Mouse (Mus musculus): ENCODE data around the gene Prpf19. TPM values are rescaled to one million over a fixed set of nuclear protein-coding genes. Genes with fewer than 3 reads are reported as not detected.

Gene Prpf19
- polyA plus RNA-seq, 1 experiment from 2014 or later, result 34.4 TPM

- H3K27me3 ChIP-seq (ENCODE audit: control insufficient read depth, insufficient read depth, low read depth, low read length), result no peaks in the 10 kb centered on the region
- no peaks in the 10 kb centered on the region for H3K9me3 ChIP-seq (ENCODE audit: control insufficient read depth, low read length)
- WGBS, result 54% methylated on average over 5 of the region's 5 CpGs
- H3K4me3 ChIP-seq (ENCODE audit: low read length), result no peak overlapping the region
- H3K4me1 ChIP-seq (replicated peaks; ENCODE audit: control insufficient read depth, insufficient read depth, low read length), result peaks cover 23% of the 10 kb centered on the region
- H3K36me3 ChIP-seq (ENCODE audit: control insufficient read depth, insufficient read depth, low read length), result peaks cover 42% of the 10 kb centered on the region
- H3K27ac ChIP-seq (ENCODE audit: low read length), result peak overlapping the region; percentile 94
- H3K4me2 ChIP-seq (ENCODE audit: low read depth, low read length), result no peak overlapping the region
- H3K9ac ChIP-seq (ENCODE audit: low read length), result peak overlapping the region; percentile 21; the same call in 1 of the 2 replicates
- ATAC-seq (ENCODE audit: low read depth), result no peak; the same call in 1 of the 2 replicates
Observed at GRCm38 (mm10) chr19:10905728-10906000, 10.6 kb downstream of the Prpf19 start.

- no peaks in the 10 kb centered on the region for H3K27me3 ChIP-seq (ENCODE audit: control insufficient read depth, insufficient read depth, low read depth, low read length)
- peaks cover 23% of the 10 kb centered on the region for H3K36me3 ChIP-seq (ENCODE audit: control insufficient read depth, insufficient read depth, low read length)
- H3K4me3 ChIP-seq (ENCODE audit: low read length), result no peak overlapping the region
- ATAC-seq (ENCODE audit: low read depth), result no peak
- H3K27ac ChIP-seq (ENCODE audit: low read length), result peak overlapping the region; percentile 91; the same call in 1 of the 2 replicates
- WGBS, result 47% methylated on average over 3 of the region's 3 CpGs
- H3K4me1 ChIP-seq (replicated peaks; ENCODE audit: control insufficient read depth, insufficient read depth, low read length), result peaks cover 23% of the 10 kb centered on the region
- no peak overlapping the region for H3K4me2 ChIP-seq (ENCODE audit: low read depth, low read length)
- H3K9me3 ChIP-seq (ENCODE audit: control insufficient read depth, low read length), result no peaks in the 10 kb centered on the region
- no peak overlapping the region for H3K9ac ChIP-seq (ENCODE audit: low read length)
Observed at GRCm38 (mm10) chr19:10907891-10908290, 12.9 kb downstream of the Prpf19 start.

- Histone ChIP-seq H3K9ac (ENCODE audit: low read length) (0 out of 2 replicates have a peak overlapping the region, but pooled peaks have one; percentile 13), H3K36me3 (ENCODE audit: control insufficient read depth, insufficient read depth, low read length) (peaks cover 12% of the 10 kb centered on the region), H3K27ac (ENCODE audit: low read length) (peak overlapping the region; percentile 91), H3K27me3 (ENCODE audit: control insufficient read depth, insufficient read depth, low read depth, low read length) (no peaks in the 10 kb centered on the region), H3K4me3 (ENCODE audit: low read length) (no peak overlapping the region), H3K4me2 (ENCODE audit: low read depth, low read length) (no peak overlapping the region), H3K4me1 (replicated peaks; ENCODE audit: control insufficient read depth, insufficient read depth, low read length) (peaks cover 23% of the 10 kb centered on the region), H3K9me3 (ENCODE audit: control insufficient read depth, low read length) (no peaks in the 10 kb centered on the region)
- WGBS, result 39% methylated on average over 6 of the region's 6 CpGs
- ATAC-seq (ENCODE audit: low read depth), result peak; percentile 70
Observed at GRCm38 (mm10) chr19:10909087-10909721, 14.2 kb downstream of the Prpf19 start.

DNA sequence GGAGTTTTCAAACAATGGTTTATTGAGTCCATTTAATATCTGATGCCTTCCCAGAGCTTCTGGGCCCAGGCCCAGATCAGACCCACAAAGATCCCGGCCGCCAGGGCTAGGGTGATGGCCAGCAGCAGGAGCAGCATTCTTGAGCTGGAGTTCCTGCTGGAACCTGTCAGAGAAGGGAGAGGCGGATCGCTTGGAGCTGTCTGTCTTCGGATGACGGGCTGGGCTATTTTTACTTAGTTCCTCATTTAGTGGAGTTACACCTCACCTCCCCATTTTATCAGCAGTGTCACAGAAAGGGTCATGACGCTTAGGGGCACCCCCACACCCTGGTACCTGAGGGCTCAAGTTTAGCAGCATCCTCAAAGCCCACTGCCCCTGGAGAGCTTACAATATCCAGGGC lies 19.3 kb downstream of the Prpf19 start:
- Histone ChIP-seq H3K4me2 (ENCODE audit: low read depth, low read length) (no peak overlapping the region), H3K4me1 (replicated peaks; ENCODE audit: control insufficient read depth, insufficient read depth, low read length) (peaks cover 4% of the 10 kb centered on the region; the same call in 1 of the 2 replicates), H3K36me3 (ENCODE audit: control insufficient read depth, insufficient read depth, low read length) (no peaks in the 10 kb centered on the region), H3K9me3 (ENCODE audit: control insufficient read depth, low read length) (no peaks in the 10 kb centered on the region), H3K9ac (ENCODE audit: low read length) (no peak overlapping the region), H3K27me3 (ENCODE audit: control insufficient read depth, insufficient read depth, low read depth, low read length) (no peaks in the 10 kb centered on the region), H3K27ac (ENCODE audit: low read length) (no peak overlapping the region), H3K4me3 (ENCODE audit: low read length) (no peak overlapping the region)
- WGBS, result 46% methylated on average over 7 of the region's 7 CpGs
- no peak for ATAC-seq (ENCODE audit: low read depth)

DNA sequence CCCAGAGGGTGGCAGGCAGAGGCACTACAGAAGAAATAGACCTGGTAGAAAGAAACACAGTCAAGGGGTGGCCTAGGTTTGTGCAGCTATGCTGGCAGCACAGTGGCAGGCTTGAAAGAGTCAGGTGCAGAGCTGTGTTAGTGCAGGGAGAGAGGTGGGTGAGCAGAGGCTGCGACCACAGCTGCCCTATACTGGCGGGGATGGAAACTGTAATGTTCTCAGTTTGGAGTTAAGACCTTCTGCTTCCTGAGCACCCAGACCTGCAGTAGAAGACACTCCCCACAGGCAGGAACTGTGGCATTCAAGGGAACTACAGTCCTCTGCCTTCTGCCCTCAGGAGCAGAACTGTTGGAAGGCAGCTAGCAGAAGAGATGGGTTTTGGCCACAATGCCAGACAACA lies 19.8 kb downstream of the Prpf19 start:
- Histone ChIP-seq H3K9ac (ENCODE audit: low read length) (no peak overlapping the region), H3K27ac (ENCODE audit: low read length) (no peak overlapping the region), H3K4me1 (replicated peaks; ENCODE audit: control insufficient read depth, insufficient read depth, low read length) (no peaks in the 10 kb centered on the region), H3K9me3 (ENCODE audit: control insufficient read depth, low read length) (no peaks in the 10 kb centered on the region), H3K27me3 (ENCODE audit: control insufficient read depth, insufficient read depth, low read depth, low read length) (no peaks in the 10 kb centered on the region), H3K4me3 (ENCODE audit: low read length) (no peak overlapping the region), H3K4me2 (ENCODE audit: low read depth, low read length) (no peak overlapping the region), H3K36me3 (ENCODE audit: control insufficient read depth, insufficient read depth, low read length) (no peaks in the 10 kb centered on the region)
- no peak for ATAC-seq (ENCODE audit: low read depth)
- 52% methylated on average over 2 of the region's 2 CpGs for WGBS

GRCm38 (mm10) chr19:10916506-10916905 lies 21.5 kb downstream of the Prpf19 start:
- no peak for ATAC-seq (ENCODE audit: low read depth)
- no peak overlapping the region for H3K4me2 ChIP-seq (ENCODE audit: low read depth, low read length)
- H3K9ac ChIP-seq (ENCODE audit: low read length), result no peak overlapping the region
- H3K4me1 ChIP-seq (replicated peaks; ENCODE audit: control insufficient read depth, insufficient read depth, low read length), result no peaks in the 10 kb centered on the region
- no peak overlapping the region for H3K4me3 ChIP-seq (ENCODE audit: low read length)
- H3K27ac ChIP-seq (ENCODE audit: low read length), result no peak overlapping the region
- no peaks in the 10 kb centered on the region for H3K27me3 ChIP-seq (ENCODE audit: control insufficient read depth, insufficient read depth, low read depth, low read length)
- 58% methylated on average over 5 of the region's 5 CpGs for WGBS
- H3K36me3 ChIP-seq (ENCODE audit: control insufficient read depth, insufficient read depth, low read length), result no peaks in the 10 kb centered on the region
- no peaks in the 10 kb centered on the region for H3K9me3 ChIP-seq (ENCODE audit: control insufficient read depth, low read length)

- H3K4me2 ChIP-seq (ENCODE audit: low read depth, low read length), result no peak overlapping the region
- H3K27me3 ChIP-seq (ENCODE audit: control insufficient read depth, insufficient read depth, low read depth, low read length), result no peaks in the 10 kb centered on the region
- H3K4me3 ChIP-seq (ENCODE audit: low read length), result no peak overlapping the region
- H3K27ac ChIP-seq (ENCODE audit: low read length), result no peak overlapping the region
- no peaks in the 10 kb centered on the region for H3K36me3 ChIP-seq (ENCODE audit: control insufficient read depth, insufficient read depth, low read length)
- ATAC-seq (ENCODE audit: low read depth), result no peak; the same call in 1 of the 2 replicates
- 81% methylated on average over 10 of the region's 10 CpGs for WGBS
- no peaks in the 10 kb centered on the region for H3K9me3 ChIP-seq (ENCODE audit: control insufficient read depth, low read length)
- no peaks in the 10 kb centered on the region for H3K4me1 ChIP-seq (replicated peaks; ENCODE audit: control insufficient read depth, insufficient read depth, low read length)
- H3K9ac ChIP-seq (ENCODE audit: low read length), result no peak overlapping the region
Observed at GRCm38 (mm10) chr19:10918321-10918991, 23.4 kb downstream of the Prpf19 start.

DNA sequence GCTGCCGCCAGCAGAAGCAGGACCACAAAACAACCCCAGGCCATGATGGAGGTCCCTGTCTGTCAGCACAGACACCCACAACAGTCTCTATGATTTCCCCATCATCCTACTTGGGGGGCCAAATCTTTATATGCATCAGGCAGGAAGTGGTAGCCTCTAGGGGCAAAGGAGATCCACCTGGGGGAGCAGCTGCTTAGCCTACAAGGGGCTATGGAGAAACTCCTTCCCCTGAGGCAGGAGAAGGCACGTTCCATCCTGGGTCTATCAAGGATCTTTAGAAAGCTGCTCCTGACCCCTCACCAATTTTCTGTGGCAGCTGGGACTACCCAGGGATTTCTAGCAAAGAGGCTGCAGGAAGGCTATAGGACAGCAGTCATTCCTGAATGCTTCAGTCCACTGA lies 25.5 kb downstream of the Prpf19 start, which contains the start of gene Zp1:
Gene Zp1 (minus strand): TSS at position 101 of the 400 bp plus-strand sequence.
- no peak within 1 kb of the TSS for H3K4me3 ChIP-seq (ENCODE audit: low read length)
- H3K36me3 ChIP-seq (ENCODE audit: control insufficient read depth, insufficient read depth, low read length), result no peaks in the 10 kb centered on the region
- H3K27ac ChIP-seq (ENCODE audit: low read length), result no peak within 1 kb of the TSS
- no peaks in the 10 kb centered on the region for H3K9me3 ChIP-seq (ENCODE audit: control insufficient read depth, low read length)
- no peak within 1 kb of the TSS for H3K4me2 ChIP-seq (ENCODE audit: low read depth, low read length)
- no peak for ATAC-seq (ENCODE audit: low read depth)
- no peak within 1 kb of the TSS for H3K9ac ChIP-seq (ENCODE audit: low read length)
- H3K27me3 ChIP-seq (ENCODE audit: control insufficient read depth, insufficient read depth, low read depth, low read length), result no peaks in the 10 kb centered on the region
- 48% methylated on average over 2 of the region's 2 CpGs for WGBS
- H3K4me1 ChIP-seq (replicated peaks; ENCODE audit: control insufficient read depth, insufficient read depth, low read length), result no peaks in the 10 kb centered on the region

- Histone ChIP-seq H3K4me1 (replicated peaks; ENCODE audit: control insufficient read depth, insufficient read depth, low read length) (no peaks in the 10 kb centered on the region), H3K9ac (ENCODE audit: low read length) (no peak overlapping the region), H3K27me3 (ENCODE audit: control insufficient read depth, insufficient read depth, low read depth, low read length) (no peaks in the 10 kb centered on the region), H3K4me2 (ENCODE audit: low read depth, low read length) (no peak overlapping the region), H3K27ac (ENCODE audit: low read length) (no peak overlapping the region), H3K9me3 (ENCODE audit: control insufficient read depth, low read length) (no peaks in the 10 kb centered on the region), H3K4me3 (ENCODE audit: low read length) (no peak overlapping the region), H3K36me3 (ENCODE audit: control insufficient read depth, insufficient read depth, low read length) (no peaks in the 10 kb centered on the region)
- 74% methylated on average over 3 of the region's 3 CpGs for WGBS
- no peak for ATAC-seq (ENCODE audit: low read depth)
Observed at GRCm38 (mm10) chr19:10921058-10921457, 26.0 kb downstream of the Prpf19 start.

Data from lung, embryonic 16.5 days (tissue).